Mouse (Mus musculus): Measurements from ENCODE around the gene Krtcap2.

The Krtcap2 gene

GRCm38 (mm10) chr3:89280606-89281511, 35.1 kb downstream of the Krtcap2 start, which contains the start of gene Efna1:
Gene Efna1, minus strand, starts transcription at chr3:89281142.
- peak; percentile 61 for DNase-seq (ENCODE audit: low read depth, low spot score)

GRCm38 (mm10) chr3:89281579-89282290, 36.0 kb downstream of the Krtcap2 start:
- DNase-seq (ENCODE audit: low read depth, low spot score) = peak; percentile 86

DNA sequence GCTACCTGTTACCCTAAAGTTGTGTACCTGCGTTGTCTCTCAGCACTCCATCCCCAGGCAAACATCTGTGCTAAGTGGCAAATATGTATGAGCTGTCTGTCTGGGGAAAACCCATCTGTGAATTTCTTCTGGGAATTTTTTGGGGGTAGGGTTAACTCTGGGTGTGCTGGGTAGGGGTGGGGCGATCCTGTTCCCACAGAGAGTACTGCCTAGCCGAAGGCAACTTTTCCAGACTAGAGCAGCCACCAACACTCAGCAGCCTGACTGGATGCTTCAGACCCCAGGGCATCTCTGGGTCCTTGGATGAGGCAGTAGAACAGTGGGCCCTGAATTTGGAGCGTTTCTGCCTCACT, 36.5 kb downstream of the Krtcap2 start:
- DNase-seq (ENCODE audit: low read depth, low spot score) = no peak

GRCm38 (mm10) chr3:89284261-89284660, 38.5 kb downstream of the Krtcap2 start:
- DNase-seq (ENCODE audit: low read depth, low spot score) = no peak

GRCm38 (mm10) chr3:89285526-89285925, 39.8 kb downstream of the Krtcap2 start:
- no peak for DNase-seq (ENCODE audit: low read depth, low spot score)

DNA sequence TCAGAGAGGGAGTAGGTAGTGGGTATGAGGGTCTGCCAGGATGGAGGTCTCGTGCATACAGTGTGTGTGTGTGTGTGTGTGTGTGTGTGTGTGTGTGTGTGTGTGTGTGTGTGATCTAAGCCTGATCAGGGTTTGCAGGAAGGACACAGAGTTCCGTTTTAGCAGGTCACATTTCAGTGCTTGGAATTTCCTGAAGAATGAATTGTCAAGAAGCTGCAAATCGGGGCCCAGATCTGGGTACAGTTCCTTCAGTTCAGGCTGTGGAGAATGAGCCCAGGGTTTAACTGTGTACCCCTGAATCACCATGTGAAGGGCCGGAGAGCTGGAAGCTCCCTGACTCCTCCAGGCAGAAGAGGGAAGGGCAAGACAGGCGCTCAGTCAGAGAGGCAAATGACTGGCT, 41.5 kb downstream of the Krtcap2 start:
- no peak for DNase-seq (ENCODE audit: low read depth, low spot score)

DNA sequence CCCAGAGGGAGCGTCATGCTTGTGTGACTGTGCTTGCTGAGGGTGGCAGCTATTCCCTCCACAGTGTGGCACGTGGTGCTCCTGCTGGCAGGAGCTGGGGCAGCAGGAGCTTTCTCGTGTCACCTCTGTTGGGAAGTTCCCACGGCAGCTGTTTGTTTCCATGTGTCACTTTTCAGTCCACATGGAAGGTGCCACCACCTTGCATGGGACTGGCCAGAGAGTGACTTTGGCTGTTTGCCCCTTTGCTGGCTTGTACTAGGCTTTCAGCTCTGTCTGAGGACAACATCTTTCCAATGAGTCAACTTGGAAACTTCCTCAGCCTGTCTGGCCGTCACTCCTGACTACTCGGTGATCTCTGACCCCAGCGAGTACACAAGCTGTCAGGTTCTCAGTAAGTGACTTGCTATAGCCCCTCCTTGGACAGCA, 42.8 kb downstream of the Krtcap2 start:
- no peak for DNase-seq (ENCODE audit: low read depth, low spot score)

- no peak for DNase-seq (ENCODE audit: low read depth, low spot score)
Measured at GRCm38 (mm10) chr3:89291874-89292273, 46.1 kb downstream of the Krtcap2 start.

DNA sequence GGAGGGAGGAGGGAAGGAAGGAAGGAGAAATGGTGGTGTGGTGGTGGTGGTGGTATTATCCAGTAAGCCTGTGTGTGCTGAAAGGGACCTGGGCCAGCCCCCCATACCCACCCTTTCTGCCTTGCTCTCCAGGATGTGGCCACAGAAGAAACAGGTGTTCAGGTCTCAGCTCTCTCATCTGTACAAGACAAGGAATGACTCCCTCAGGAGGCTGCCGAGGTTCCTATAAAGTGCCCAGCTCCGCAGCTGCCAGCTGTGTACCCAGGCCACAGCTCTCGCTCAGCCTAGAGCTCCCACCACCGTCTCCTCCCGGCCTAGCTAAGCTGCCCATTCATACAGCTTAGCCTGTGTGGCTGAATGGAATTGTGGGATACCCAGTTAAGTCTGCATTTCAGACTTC, 46.5 kb downstream of the Krtcap2 start:
- no peak for DNase-seq (ENCODE audit: low read depth, low spot score)

DNA sequence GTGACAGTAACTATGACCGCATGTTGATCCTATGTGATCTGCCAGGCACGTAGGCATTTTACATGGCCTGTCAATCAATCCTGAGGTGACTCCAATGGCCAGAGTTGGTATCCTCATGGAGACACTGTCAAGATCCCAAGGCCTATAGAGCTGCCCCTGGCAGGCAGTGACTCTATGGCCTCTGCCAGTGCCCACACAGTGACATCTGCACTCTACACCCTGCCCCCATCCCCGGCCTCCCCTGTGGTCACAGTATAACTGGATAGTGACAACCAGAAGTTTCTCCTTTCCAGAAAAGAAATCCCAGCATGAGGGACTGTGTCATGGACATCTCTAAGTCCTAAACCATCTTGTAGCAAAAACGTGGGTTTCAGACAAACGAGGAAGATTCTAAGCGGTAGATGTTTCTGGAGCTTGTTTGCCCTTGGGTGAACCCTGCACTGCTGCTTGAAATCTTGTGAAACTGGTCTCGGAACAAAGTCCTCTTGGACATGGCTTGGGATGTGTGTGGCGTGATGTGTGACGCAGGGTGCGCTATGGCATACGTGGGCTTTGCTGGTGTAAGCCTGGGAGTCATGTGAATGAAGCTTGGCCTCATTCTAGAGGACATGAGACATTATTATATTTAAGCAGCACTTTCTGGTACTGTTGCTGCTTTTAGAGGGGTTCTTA, 47.6 kb downstream of the Krtcap2 start:
- no peak for DNase-seq (ENCODE audit: low read depth, low spot score)

GRCm38 (mm10) chr3:89294195-89294594, 48.4 kb downstream of the Krtcap2 start:
- no peak for DNase-seq (ENCODE audit: low read depth, low spot score)

- no peak for DNase-seq (ENCODE audit: low read depth, low spot score)
Measured at GRCm38 (mm10) chr3:89295685-89296230, 50.0 kb downstream of the Krtcap2 start.

- no peak for DNase-seq (ENCODE audit: low read depth, low spot score)
Measured at GRCm38 (mm10) chr3:89296761-89297396, 51.1 kb downstream of the Krtcap2 start.

GRCm38 (mm10) chr3:89298908-89299307, 53.1 kb downstream of the Krtcap2 start:
- no peak for DNase-seq (ENCODE audit: low read depth, low spot score)

DNA sequence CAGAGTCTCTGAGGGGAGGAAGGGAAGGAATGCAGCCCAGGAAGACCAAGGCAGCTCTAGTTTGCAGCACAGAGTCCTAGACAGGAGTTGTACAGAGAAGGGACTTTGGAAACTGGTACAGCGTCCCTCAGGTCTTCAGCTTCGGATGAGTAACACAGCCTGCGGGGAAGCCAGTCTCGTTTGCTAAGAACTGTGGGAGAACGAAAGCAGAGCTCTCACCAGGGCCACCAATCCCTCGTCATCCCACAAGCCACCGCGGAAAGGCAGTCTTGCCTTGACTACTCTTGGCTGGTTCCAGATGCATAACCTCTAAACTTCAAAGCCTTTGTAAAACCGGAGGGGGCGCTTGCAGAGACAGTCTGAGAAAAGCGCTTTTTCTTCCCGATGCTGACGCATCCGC, 53.7 kb downstream of the Krtcap2 start:
- no peak for DNase-seq (ENCODE audit: low read depth, low spot score)

Measured in mesoderm, embryonic 11.5 days (tissue).